Mouse (Mus musculus) liver, embryonic 14.5 days (tissue): ENCODE data around the gene Rps6kc1.

ENCODE experiments used
- CTCF ChIP-seq: IDR thresholded peaks from 2 replicates; pipeline ENCODE4 v1.5.1; 2016; ENCODE audit warnings: antibody characterized with exemption, low read depth, control low read depth
- EP300 ChIP-seq: IDR thresholded peaks from 2 replicates; pipeline ENCODE4 v1.6.1; 2016; ENCODE audit warnings: antibody characterized with exemption, low read depth

- TF ChIP-seq EP300 = no peak
- TF ChIP-seq CTCF = no peak
These were observed 251.7 kb downstream of the Rps6kc1 start for GRCm38 (mm10) chr1:190659722-190660502.
